Mouse (Mus musculus): ENCODE measurements around the gene Phf13.
"Not testable (repeated sequence)": the region's sequence is repeated elsewhere in the genome, so short reads cannot be mapped to it uniquely, and the experiment has no call there.

The Phf13 gene

DNA sequence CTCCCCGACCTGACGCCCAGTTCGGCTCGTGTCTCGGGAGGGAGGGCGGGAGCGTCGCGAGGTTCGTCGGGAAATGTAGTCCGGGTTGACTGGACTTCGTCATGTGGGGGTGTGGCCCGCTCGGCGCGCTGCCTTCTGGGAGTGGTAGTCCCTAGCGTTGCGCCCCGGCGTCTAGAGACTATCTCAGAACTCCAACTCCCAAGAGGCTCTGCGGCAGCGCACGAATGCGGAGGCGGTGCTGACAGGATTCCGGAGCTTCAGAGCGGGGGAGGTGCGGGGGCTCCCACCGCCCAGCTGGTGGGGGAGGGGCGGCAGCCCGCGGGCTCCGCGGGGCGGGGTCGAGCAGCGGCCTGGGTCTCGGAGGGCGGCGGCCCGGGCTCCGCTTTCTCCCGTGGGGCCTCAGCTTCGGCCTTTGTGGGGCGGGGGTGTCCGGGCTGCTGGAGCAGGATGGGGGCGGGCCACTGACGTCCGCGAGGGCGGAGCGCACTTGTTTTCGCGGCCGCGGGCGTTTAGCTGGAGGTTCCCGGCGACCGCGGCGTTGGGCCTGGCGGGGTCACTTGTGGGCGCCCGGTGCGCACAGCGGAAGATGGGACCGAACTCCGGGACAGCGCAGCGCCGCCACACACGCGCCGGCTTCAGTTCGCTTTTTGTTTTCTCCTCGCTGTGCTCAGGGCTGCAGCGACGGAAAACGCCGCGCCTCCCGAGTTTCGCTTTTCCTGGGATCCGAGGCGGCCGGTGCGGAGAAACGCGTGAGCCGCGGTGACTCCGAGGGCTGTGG is at the start of gene Phf13:
Gene Phf13, minus strand, starts transcription at position 86 of the 778 bp plus-strand sequence.
- in situ Hi-C loops (cut with MboI; ENCODE audit: low pct_unique_long_range_greater_than_20kb in 1 of 2, low sequenced_read_pairs in 2 of 2, unreplicated experiment in 1 of 2) = no loop called here

DNA sequence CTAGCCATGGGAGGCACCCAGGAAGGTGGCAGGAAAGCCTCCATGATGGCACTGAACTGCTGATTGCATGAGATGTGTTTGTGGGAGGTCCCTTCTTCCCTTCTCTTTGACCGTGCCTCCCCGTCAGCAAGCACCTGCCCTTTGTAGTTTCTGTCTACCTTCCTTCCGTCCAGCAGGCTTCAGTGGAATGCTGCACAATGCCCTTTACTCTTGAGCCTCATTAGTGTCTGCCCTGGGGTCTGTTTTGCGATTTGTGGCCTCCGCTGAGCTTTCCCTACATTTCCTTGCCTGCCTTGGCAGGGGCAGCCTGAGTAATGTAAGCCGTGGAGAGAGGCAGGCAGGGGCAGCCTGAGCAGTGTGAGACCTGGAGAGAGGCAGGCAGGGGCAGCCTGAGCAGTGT is 48.6 kb upstream of the Phf13 start:
- in situ Hi-C loops (cut with MboI; ENCODE audit: low pct_unique_long_range_greater_than_20kb in 1 of 2, low sequenced_read_pairs in 2 of 2, unreplicated experiment in 1 of 2) = no loop called here

DNA sequence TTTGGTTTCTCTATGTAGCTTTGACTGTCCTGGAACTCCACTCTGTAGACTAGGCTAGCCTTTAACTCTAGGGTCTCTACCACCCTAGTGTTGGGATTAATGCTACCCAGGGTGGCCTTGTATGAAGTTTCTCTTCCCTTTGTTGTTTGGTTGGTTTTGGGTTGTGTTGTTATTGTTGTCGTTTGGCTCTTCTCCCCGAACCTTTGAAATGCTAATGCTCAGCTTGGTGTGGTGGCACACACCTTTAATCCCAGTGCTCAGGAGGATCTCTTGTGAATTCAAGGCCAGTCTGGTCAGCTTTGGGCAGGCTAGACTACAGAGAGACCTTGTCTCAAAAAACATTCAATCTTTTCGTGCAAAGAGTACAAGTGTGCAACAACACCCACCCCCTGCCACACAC is 47.1 kb upstream of the Phf13 start:
- in situ Hi-C loops (cut with MboI; ENCODE audit: low pct_unique_long_range_greater_than_20kb in 1 of 2, low sequenced_read_pairs in 2 of 2, unreplicated experiment in 1 of 2) = no loop called here

- in situ Hi-C loops (cut with MboI; ENCODE audit: low pct_unique_long_range_greater_than_20kb in 1 of 2, low sequenced_read_pairs in 2 of 2, unreplicated experiment in 1 of 2) = no loop called here
Measured at GRCm38 (mm10) chr4:152041924-152042641, 46.0 kb upstream of the Phf13 start.

GRCm38 (mm10) chr4:152039831-152040310 is 43.8 kb upstream of the Phf13 start:
- in situ Hi-C loops (cut with MboI; ENCODE audit: low pct_unique_long_range_greater_than_20kb in 1 of 2, low sequenced_read_pairs in 2 of 2, unreplicated experiment in 1 of 2) = no loop called here

GRCm38 (mm10) chr4:152038985-152039830 is 43.1 kb upstream of the Phf13 start, which contains the start of gene Nol9:
Gene Nol9, plus strand, starts transcription at chr4:152039321.
- in situ Hi-C loops (cut with MboI; ENCODE audit: low pct_unique_long_range_greater_than_20kb in 1 of 2, low sequenced_read_pairs in 2 of 2, unreplicated experiment in 1 of 2) = no loop called here

DNA sequence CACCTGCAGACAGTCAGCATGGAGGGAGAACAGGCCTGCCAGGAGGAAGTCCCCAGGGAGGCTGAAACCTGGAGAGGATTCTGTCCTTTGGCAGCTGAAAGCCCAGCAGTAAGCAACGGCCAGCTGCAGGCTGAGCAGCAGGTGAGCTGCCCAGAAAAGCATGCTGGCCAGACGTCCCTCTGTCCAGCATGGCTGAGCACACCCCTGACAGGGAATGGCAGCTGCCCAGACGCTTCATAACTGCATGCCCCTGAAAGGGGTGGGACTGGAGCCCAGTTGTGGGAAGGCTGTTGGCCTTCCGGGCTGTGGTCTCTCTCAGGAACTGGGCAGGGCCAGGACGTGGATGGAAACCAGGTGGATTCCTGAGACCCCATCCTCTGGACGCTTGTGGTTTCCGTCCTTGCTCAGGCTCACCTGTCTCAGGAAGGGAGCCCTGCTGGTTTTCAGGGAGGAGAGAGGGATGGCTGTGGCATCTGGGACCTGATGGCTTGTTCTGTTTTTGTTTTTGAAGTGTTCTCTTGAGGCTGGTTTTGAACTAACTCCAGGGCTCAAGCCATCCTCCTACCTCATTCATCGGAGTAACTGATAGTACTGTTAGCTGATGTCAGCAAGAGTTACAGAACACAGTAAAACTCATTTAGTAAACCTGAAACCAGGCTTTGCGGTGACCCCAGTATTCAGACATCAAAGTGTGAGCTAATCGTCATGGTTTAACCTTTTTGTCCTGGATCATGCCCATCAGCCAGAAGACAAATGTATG is 42.3 kb upstream of the Phf13 start, which contains the start of gene Tas1r1:
Gene Tas1r1, minus strand, starts transcription at position 344 of the 760 bp plus-strand sequence.
- in situ Hi-C loops (cut with MboI; ENCODE audit: low pct_unique_long_range_greater_than_20kb in 1 of 2, low sequenced_read_pairs in 2 of 2, unreplicated experiment in 1 of 2) = no loop called here

GRCm38 (mm10) chr4:152036464-152036863 is 40.4 kb upstream of the Phf13 start:
- in situ Hi-C loops (cut with MboI; ENCODE audit: low pct_unique_long_range_greater_than_20kb in 1 of 2, low sequenced_read_pairs in 2 of 2, unreplicated experiment in 1 of 2) = not testable (repeated sequence)

GRCm38 (mm10) chr4:152032922-152033321 is 36.9 kb upstream of the Phf13 start:
- in situ Hi-C loops (cut with MboI; ENCODE audit: low pct_unique_long_range_greater_than_20kb in 1 of 2, low sequenced_read_pairs in 2 of 2, unreplicated experiment in 1 of 2) = no loop called here

DNA sequence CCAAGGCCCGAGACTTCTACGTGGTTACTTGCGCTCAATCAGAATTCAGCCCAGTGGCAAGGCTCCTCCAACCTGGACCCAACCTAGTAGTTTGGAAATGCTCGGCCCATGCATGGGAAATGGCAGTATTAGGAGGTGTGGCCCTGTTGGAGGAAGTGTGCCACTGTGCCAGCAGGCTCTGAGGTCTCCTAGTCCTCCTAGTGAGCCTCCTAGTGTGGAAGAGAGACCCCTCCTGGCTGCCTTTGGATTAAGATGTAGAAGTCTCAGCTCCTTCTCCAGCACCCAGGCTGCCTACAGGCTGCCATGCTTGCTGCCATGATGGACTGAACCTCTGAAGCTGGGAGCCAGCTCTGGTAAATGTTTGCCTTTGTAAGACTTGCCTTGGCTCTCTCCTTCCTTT is 33.9 kb upstream of the Phf13 start:
- in situ Hi-C loops (cut with MboI; ENCODE audit: low pct_unique_long_range_greater_than_20kb in 1 of 2, low sequenced_read_pairs in 2 of 2, unreplicated experiment in 1 of 2) = no loop called here

DNA sequence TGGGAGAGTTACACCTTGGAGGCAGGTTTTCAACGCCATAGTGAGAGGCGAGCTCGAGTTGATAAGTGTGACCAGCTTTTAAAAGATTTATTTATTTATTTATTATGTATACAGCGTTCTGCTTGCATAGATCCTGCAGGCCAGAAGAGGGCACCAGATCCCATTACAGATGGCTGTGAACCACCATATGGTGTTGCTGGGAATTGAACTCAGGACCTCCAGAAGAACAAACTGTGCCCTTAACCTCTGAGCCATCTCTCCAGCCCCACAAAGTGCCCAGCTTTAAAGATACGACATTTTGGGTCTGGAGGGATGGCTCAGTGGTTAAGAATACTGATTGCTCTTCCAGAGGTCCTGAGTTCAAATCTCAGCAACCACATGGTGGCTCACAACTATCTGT is 33.0 kb upstream of the Phf13 start:
- in situ Hi-C loops (cut with MboI; ENCODE audit: low pct_unique_long_range_greater_than_20kb in 1 of 2, low sequenced_read_pairs in 2 of 2, unreplicated experiment in 1 of 2) = no loop called here

DNA sequence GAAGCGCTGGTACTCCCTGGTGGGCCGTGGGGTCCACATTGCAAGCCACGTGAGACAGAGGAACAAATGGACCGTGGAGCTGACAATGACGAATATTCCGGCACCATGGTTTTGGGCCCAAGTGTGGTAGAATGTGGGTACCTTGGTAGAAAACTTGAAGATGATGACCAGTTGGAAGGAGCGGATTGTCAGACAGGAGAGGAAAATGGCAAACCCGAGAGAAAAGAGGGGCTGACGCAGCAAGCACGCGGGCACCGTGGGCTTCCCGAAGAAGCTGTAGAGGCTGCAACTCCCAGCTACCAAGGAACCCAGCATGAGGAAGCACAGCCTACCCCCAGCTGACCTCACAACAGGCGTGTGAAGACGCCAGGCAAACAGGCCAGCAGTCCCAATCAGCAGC is 32.4 kb upstream of the Phf13 start:
- in situ Hi-C loops (cut with MboI; ENCODE audit: low pct_unique_long_range_greater_than_20kb in 1 of 2, low sequenced_read_pairs in 2 of 2, unreplicated experiment in 1 of 2) = no loop called here

DNA sequence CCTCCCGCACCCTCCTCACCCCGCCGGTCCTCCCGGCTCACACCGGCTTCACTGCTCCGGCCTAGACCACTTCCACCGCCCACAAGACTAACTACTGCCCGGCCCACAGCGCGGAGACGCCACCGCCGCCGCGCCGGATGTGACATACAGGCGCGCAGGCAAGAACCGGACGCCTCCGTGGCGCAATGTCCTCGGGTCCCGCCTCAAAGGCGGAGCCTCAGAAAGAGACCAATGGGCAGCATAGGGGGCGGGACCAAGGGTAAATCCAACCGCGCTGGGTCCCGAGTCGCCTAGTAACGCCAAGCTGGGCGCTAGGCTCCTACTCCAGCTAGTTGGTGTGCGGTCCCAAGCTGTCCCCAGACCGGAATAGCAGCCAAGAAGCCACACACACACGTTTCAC is 31.5 kb upstream of the Phf13 start, which contains the start of gene Zbtb48:
Gene Zbtb48, minus strand, starts transcription at position 148 of the 400 bp plus-strand sequence.
- in situ Hi-C loops (cut with MboI; ENCODE audit: low pct_unique_long_range_greater_than_20kb in 1 of 2, low sequenced_read_pairs in 2 of 2, unreplicated experiment in 1 of 2) = no loop called here

DNA sequence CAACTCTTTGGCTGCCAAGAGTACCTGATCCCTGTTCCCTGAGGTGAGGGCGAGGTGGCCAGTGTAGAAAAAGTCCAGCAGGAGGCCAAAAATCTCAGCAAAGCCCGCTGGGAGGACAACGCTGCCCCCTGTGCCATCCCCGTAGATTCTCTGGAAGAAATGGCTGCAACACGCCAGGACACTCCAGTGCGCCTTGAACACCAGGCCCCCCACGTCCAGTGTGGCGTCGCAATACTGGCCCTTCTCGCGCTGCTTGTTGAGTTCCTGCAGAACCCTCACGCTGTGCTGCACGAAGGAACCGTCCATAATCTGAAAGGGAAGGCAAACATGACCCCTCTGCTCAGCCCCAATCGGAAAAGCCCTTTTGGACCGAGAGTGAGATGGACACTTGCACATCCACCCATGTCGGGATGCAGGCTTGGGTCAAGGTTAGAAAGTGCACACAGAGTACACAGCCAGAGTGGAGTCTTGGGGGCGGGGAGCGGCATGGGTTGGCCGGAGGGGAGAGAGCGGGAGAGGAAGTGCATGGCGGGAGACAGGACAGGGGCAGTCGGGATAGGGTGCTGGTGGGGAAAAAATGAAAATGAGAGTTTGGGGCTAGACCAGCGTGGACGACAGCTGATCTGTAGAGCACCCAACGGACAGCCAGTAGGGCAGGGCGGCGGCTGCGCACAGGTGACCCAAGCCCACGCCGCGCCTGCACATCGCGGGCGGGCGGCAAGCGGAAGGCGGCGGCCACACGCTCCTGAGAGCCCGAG is 30.9 kb upstream of the Phf13 start:
- in situ Hi-C loops (cut with MboI; ENCODE audit: low pct_unique_long_range_greater_than_20kb in 1 of 2, low sequenced_read_pairs in 2 of 2, unreplicated experiment in 1 of 2) = no loop called here

- in situ Hi-C loops (cut with MboI; ENCODE audit: low pct_unique_long_range_greater_than_20kb in 1 of 2, low sequenced_read_pairs in 2 of 2, unreplicated experiment in 1 of 2) = no loop called here
Measured at GRCm38 (mm10) chr4:152024525-152024924, 28.5 kb upstream of the Phf13 start.

DNA sequence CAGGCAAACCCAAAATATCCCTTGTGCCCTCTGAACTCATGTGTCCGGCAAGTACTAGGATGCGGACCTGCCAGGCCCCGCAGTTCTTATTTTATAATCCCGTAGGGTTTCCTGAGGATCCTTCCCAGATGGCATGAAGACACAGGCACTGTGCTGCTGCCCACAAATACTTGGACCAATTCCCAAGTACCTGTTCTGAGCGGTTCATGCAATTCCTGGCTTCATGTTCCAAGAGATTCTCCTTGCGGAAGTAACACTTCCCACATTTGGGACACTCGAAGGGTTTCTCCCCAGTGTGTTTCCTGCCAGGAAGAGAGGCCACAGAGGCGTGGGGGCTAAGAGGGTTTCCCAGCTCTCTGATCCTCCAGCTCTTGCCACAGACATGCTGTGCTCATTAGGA is 26.4 kb upstream of the Phf13 start:
- in situ Hi-C loops (cut with MboI; ENCODE audit: low pct_unique_long_range_greater_than_20kb in 1 of 2, low sequenced_read_pairs in 2 of 2, unreplicated experiment in 1 of 2) = no loop called here

GRCm38 (mm10) chr4:152021568-152022097 is 25.6 kb upstream of the Phf13 start:
- in situ Hi-C loops (cut with MboI; ENCODE audit: low pct_unique_long_range_greater_than_20kb in 1 of 2, low sequenced_read_pairs in 2 of 2, unreplicated experiment in 1 of 2) = no loop called here

All from mouse embryonic stem cell (cell line).